Mouse (Mus musculus): ENCODE results near the gene Ppib. TPM values are rescaled to one million over a fixed set of nuclear protein-coding genes. Genes with fewer than 3 reads are reported as not detected.
A peak's percentile ranks its signal among the peaks of the same experiment; 100 is the strongest.

The Ppib gene
- polyA plus RNA-seq, 1 experiment from 2014 or later: 650 TPM

DNA sequence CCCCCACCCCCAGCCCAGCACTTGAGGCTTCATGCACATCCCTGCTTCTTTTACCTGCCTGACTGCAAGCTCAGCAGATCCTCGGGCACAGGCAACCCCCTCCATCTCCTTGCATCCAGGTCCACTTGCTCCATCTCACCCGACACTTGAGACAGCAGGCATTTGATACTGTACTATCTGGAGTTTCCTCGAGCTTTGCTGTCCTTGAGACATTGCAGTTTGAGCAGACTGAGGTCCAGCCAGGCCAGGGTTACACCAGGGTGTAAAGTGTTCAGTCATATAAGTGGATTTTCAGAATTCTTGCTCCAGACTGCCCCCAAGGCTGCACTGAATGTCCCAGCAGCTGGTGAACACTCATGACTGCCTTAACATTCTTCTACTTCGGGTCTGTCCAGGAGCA, 17.7 kb upstream of the Ppib start:
- no peak overlapping the region for H3K9ac ChIP-seq (replicated peaks; ENCODE audit: low read depth)
- 50% methylated on average over 4 of the region's 4 CpGs for WGBS
- H3K4me3 ChIP-seq (ENCODE audit: low read depth, low read length): no peak overlapping the region
- H3K4me1 ChIP-seq (ENCODE audit: insufficient read depth, low read depth, low read length): no peaks in the 10 kb centered on the region
- TF ChIP-seq CTCF (IDR thresholded peaks at IDR 0.05) (peak; percentile 28), EP300 (IDR thresholded peaks at IDR 0.05) (no peak; the same call in 1 of the 2 replicates)
- no peak overlapping the region for H3K27ac ChIP-seq (ENCODE audit: low read length)
- ATAC-seq (peak; percentile 92), DNase-seq (ENCODE audit: low spot score) (peak; percentile 60)
- no peaks in the 10 kb centered on the region for H3K27me3 ChIP-seq (replicated peaks; ENCODE audit: insufficient read depth, low read length)
- H3K9me3 ChIP-seq (ENCODE audit: low read length): no peaks in the 10 kb centered on the region
- H3K36me3 ChIP-seq (ENCODE audit: insufficient read depth, low read length): 0 out of 2 replicates have a peak, but pooled peaks cover 8% of the 10 kb centered on the region
- no peak overlapping the region for H3K4me2 ChIP-seq (replicated peaks; ENCODE audit: low read depth, low read length)

DNA sequence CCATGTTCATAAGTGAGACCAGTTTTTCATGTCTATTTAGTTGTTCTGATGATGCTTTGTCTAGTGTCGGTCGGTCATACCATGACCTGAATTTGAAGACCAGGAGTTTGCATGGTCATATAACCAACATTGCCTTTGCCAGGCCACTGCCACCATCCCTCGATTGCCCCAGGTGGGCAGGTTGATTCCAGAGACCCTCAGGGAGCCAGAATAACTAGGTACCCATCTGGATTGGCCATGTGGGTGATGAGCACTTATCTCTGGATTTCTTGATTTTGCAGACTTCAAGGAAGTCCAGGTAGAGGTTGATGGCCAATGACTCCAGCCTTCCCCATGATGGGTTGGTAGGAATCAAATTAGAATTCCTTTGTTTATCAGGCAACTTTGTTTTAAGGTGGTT, 16.8 kb upstream of the Ppib start:
- TF ChIP-seq EP300 (IDR thresholded peaks at IDR 0.05) (no peak), CTCF (IDR thresholded peaks at IDR 0.05) (no peak)
- H3K36me3 ChIP-seq (ENCODE audit: insufficient read depth, low read length): 0 out of 2 replicates have a peak, but pooled peaks cover 8% of the 10 kb centered on the region
- H3K4me1 ChIP-seq (ENCODE audit: insufficient read depth, low read depth, low read length): no peaks in the 10 kb centered on the region
- ATAC-seq: no peak
- no peak overlapping the region for H3K27ac ChIP-seq (ENCODE audit: low read length)
- H3K4me2 ChIP-seq (replicated peaks; ENCODE audit: low read depth, low read length): no peak overlapping the region
- DNase-seq (ENCODE audit: low spot score): no peak
- over 99% methylated on average over 3 of the region's 3 CpGs for WGBS
- H3K4me3 ChIP-seq (ENCODE audit: low read depth, low read length): no peak overlapping the region
- no peak overlapping the region for H3K9ac ChIP-seq (replicated peaks; ENCODE audit: low read depth)
- H3K9me3 ChIP-seq (ENCODE audit: low read length): no peaks in the 10 kb centered on the region
- H3K27me3 ChIP-seq (replicated peaks; ENCODE audit: insufficient read depth, low read length): no peaks in the 10 kb centered on the region

DNA sequence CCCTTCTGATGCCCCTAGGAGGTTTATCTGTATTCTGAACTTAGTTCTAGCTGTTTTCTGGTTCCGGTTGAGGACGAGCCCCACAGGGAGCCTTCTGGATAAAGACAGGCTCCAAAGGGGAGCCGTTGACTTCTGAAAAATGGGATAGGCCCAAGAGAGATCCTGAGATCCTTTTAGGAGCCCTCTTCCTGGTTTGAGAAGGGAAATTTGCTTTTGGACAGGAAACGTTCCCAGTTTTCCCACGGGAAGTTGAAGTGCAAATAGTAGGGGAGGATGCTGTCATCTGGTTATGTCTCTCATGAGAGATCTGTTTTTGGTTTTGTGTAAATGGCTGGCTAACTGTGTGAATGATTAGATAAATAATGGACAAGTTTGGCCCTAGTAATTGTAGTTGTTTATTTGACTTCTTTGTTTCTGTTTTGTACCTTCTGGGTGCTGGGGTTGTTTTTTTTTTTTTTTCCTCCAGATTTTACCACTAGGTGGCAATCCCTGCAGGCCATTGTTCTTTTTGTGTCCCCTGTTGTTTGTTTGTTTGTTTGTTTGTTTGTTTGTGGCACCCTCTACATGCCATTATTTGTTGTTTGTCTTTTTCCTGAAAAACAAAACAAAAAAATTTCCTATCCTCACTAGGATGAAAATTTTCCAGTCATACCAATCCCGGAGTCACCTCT, 10.0 kb upstream of the Ppib start:
- 53% methylated on average over 6 of the region's 6 CpGs for WGBS
- Histone ChIP-seq H3K4me1 (ENCODE audit: insufficient read depth, low read depth, low read length) (no peaks in the 10 kb centered on the region), H3K4me3 (ENCODE audit: low read depth, low read length) (no peak overlapping the region), H3K9me3 (ENCODE audit: low read length) (no peaks in the 10 kb centered on the region; the same call in 1 of the 2 replicates), H3K27ac (ENCODE audit: low read length) (no peak overlapping the region), H3K9ac (replicated peaks; ENCODE audit: low read depth) (no peak overlapping the region), H3K36me3 (ENCODE audit: insufficient read depth, low read length) (no peaks in the 10 kb centered on the region), H3K27me3 (replicated peaks; ENCODE audit: insufficient read depth, low read length) (no peaks in the 10 kb centered on the region), H3K4me2 (replicated peaks; ENCODE audit: low read depth, low read length) (no peak overlapping the region)
- no peak for DNase-seq (ENCODE audit: low spot score)
- TF ChIP-seq EP300 (IDR thresholded peaks at IDR 0.05) (no peak), CTCF (IDR thresholded peaks at IDR 0.05) (peak; percentile 30)
- ATAC-seq: no peak

DNA sequence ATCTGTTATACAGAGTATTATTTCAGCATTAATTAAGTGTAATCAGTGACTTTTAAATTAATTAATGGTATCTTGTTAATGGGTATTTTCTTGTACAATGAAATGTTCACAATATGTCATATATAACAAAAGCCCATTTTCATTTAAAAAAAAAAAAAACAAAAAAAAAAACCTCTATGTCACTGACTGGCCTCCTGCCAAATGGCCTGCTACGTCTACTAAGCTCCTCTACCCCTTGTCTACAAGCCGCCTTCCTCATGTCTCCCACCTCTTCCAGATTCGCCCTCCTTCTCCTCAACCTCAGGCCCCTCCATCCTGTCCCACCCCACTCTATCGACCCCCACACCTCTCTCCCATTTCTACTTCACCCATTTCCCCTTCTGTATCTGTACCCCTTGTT, 8.5 kb upstream of the Ppib start:
- H3K4me3 ChIP-seq (ENCODE audit: low read depth, low read length): no peak overlapping the region
- no peak overlapping the region for H3K27ac ChIP-seq (ENCODE audit: low read length)
- 45% methylated on average over 4 of the region's 4 CpGs for WGBS
- no peak for TF ChIP-seq EP300 (IDR thresholded peaks at IDR 0.05)
- no peak for TF ChIP-seq CTCF (IDR thresholded peaks at IDR 0.05)
- H3K4me1 ChIP-seq (ENCODE audit: insufficient read depth, low read depth, low read length): no peaks in the 10 kb centered on the region
- no peak overlapping the region for H3K9ac ChIP-seq (replicated peaks; ENCODE audit: low read depth)
- no peaks in the 10 kb centered on the region for H3K36me3 ChIP-seq (ENCODE audit: insufficient read depth, low read length)
- no peaks in the 10 kb centered on the region for H3K27me3 ChIP-seq (replicated peaks; ENCODE audit: insufficient read depth, low read length)
- ATAC-seq (no peak), DNase-seq (ENCODE audit: low spot score) (no peak)
- H3K4me2 ChIP-seq (replicated peaks; ENCODE audit: low read depth, low read length): no peak overlapping the region
- H3K9me3 ChIP-seq (ENCODE audit: low read length): no peaks in the 10 kb centered on the region; the same call in 1 of the 2 replicates

DNA sequence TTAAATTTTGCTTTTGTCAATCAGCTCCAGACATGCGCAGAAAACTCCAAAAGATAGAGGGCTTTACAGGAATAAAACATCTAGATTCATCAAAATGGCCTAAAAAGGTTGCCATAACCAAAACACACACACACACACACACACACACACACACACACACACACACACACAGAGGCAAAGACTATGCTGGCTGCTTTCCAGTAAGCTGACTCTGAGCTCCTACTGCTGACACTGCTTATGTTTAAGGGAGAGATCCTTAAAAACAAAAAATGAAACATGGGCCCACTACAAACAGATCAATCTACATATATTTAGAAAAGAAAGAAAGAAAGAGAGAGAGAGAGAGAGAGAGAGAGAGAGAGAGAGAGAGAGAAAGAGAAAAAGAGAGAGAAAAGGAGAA, 7.3 kb upstream of the Ppib start:
- no peaks in the 10 kb centered on the region for H3K4me1 ChIP-seq (ENCODE audit: insufficient read depth, low read depth, low read length)
- TF ChIP-seq CTCF (IDR thresholded peaks at IDR 0.05) (no peak), EP300 (IDR thresholded peaks at IDR 0.05) (no peak)
- WGBS: 97% methylated on average over 1 of the region's 1 CpGs
- no peak overlapping the region for H3K4me3 ChIP-seq (ENCODE audit: low read depth, low read length)
- no peaks in the 10 kb centered on the region for H3K36me3 ChIP-seq (ENCODE audit: insufficient read depth, low read length)
- no peak for DNase-seq (ENCODE audit: low spot score)
- H3K27me3 ChIP-seq (replicated peaks; ENCODE audit: insufficient read depth, low read length): no peaks in the 10 kb centered on the region
- ATAC-seq: no peak
- H3K9me3 ChIP-seq (ENCODE audit: low read length): no peaks in the 10 kb centered on the region; the same call in 1 of the 2 replicates
- H3K27ac ChIP-seq (ENCODE audit: low read length): no peak overlapping the region
- H3K9ac ChIP-seq (replicated peaks; ENCODE audit: low read depth): no peak overlapping the region
- H3K4me2 ChIP-seq (replicated peaks; ENCODE audit: low read depth, low read length): no peak overlapping the region

DNA sequence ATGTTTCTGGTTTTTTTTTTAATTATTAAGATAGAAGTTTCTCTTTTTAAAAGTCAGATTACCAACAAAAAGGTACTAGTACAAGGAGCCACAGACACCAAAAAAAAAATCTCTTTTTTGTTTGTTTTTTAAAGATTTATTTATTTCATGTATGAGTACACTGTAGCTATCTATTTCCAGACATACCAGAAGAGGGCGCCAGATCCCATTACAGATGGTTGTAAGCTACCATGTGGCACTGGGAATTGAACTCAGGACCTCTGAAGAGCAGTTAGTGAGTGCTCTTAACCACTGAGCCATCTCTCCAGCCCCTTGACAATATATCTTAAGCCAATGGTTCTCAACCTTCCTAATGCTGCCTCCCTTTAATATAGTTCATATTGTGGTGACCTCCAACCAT, 6.4 kb upstream of the Ppib start:
- TF ChIP-seq EP300 (IDR thresholded peaks at IDR 0.05) (no peak), CTCF (IDR thresholded peaks at IDR 0.05) (peak; percentile 25)
- ATAC-seq: no peak
- Histone ChIP-seq H3K36me3 (ENCODE audit: insufficient read depth, low read length) (no peaks in the 10 kb centered on the region), H3K27me3 (replicated peaks; ENCODE audit: insufficient read depth, low read length) (no peaks in the 10 kb centered on the region), H3K9ac (replicated peaks; ENCODE audit: low read depth) (no peak overlapping the region), H3K4me2 (replicated peaks; ENCODE audit: low read depth, low read length) (no peak overlapping the region), H3K4me3 (ENCODE audit: low read depth, low read length) (no peak overlapping the region), H3K4me1 (ENCODE audit: insufficient read depth, low read depth, low read length) (no peaks in the 10 kb centered on the region), H3K27ac (ENCODE audit: low read length) (no peak overlapping the region), H3K9me3 (ENCODE audit: low read length) (no peaks in the 10 kb centered on the region; the same call in 1 of the 2 replicates)
- DNase-seq (ENCODE audit: low spot score): no peak
- WGBS: 30% methylated on average over 1 of the region's 1 CpGs

All from lung, postnatal 0 days (tissue).